In the genomic region with DNA sequence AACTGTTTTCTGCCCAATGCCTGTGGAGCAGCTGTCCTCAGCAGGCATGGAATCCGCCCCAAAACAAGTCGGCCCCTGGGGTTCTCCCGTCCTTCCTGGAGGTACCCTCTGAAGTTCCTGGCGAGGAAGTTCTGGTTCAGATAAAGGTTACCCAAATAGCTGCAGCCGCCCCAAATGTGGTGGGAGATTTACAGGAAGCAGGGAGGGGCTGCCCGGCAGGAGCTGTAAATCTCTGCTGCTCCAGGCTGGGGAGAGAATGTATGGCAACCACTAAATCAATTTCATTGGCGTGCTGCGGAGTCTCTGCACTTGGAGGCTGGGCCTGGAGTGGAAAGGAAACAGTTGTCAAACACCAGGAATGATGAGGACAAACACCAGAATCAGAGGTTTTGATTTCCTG, we compare ENCODE assay signal across 13 mouse cellular contexts.
DNase-seq lines count a peak whose midpoint lies in the region; ATAC-seq lines count a peak whose summit lies in the region.
"Had no signal": no experiment of that assay in that cellular context is flagged by ENCODE, and none has a peak within 500 bp of the region (broad histone marks: within the 10 kb centered on the region; RNA-seq: fewer than 3 reads in every experiment).

No protein-coding gene starts in this region.

- peak overlapping the region; percentile 13; the same call in 1 of the 2 replicates for H3K4me2 ChIP-seq in limb, embryonic 11.5 days (ENCODE audit: low read depth, severe bottlenecking)
- H3K4me2 ChIP-seq: forebrain, embryonic 12.5 days; heart, embryonic 13.5 days had no signal

- H3K36me3 ChIP-seq in limb, embryonic 11.5 days (ENCODE audit: control insufficient read depth, insufficient read depth, low read length), result no peaks in the 10 kb centered on the region
- H3K36me3 ChIP-seq: forebrain, embryonic 12.5 days; heart, embryonic 13.5 days had no signal

- H3K27me3 ChIP-seq in limb, embryonic 11.5 days (ENCODE audit: control insufficient read depth, insufficient read depth, low read length), result no peaks in the 10 kb centered on the region
- H3K27me3 ChIP-seq: heart, embryonic 13.5 days had no signal

- ATAC-seq in limb, embryonic 11.5 days (ENCODE audit: insufficient number of reproducible peaks, low FRiP score, low TSS enrichment, low read depth), result peak; percentile 57; the same call in 1 of the 2 replicates
- no peak for ATAC-seq in monocyte, adult 5-6 weeks (replicated peaks; ENCODE audit: insufficient number of reproducible peaks, low FRiP score, low TSS enrichment, poor library complexity, severe bottlenecking)

- peak; percentile 5 for DNase-seq in adrenal gland, postnatal 10 days
- DNase-seq in adrenal gland, postnatal 36 days, result no peak
- peak; percentile 75 for DNase-seq in embryo, embryonic 10 days (ENCODE audit: low spot score)
- peak; percentile 23 for DNase-seq in kidney, adult 18-20 months
- DNase-seq in limb, embryonic 11.5 days (ENCODE audit: low spot score), result peak; percentile 83
- no peak for DNase-seq in urinary bladder, postnatal 10 days (ENCODE audit: low spot score)
- no peak for DNase-seq in urinary bladder, postnatal 36 days (ENCODE audit: low spot score in 2 of 2)
- DNase-seq: cerebellum, postnatal 14 days; left cerebral cortex, postnatal 4 days; spleen, adult 18-20 months had no signal

- no peaks in the 10 kb centered on the region for H3K9me3 ChIP-seq in limb, embryonic 11.5 days (ENCODE audit: control insufficient read depth, low read length)
- H3K9me3 ChIP-seq: forebrain, embryonic 12.5 days; heart, embryonic 13.5 days had no signal

- peak overlapping the region; percentile 16 for H3K27ac ChIP-seq in limb, embryonic 11.5 days (replicated peaks; ENCODE audit: low read depth, low read length)
- H3K27ac ChIP-seq: forebrain, embryonic 12.5 days; heart, embryonic 13.5 days had no signal

- no peak overlapping the region for H3K9ac ChIP-seq in limb, embryonic 11.5 days (ENCODE audit: low read length)
- H3K9ac ChIP-seq: forebrain, embryonic 12.5 days; heart, embryonic 13.5 days had no signal

- H3K4me3 ChIP-seq in limb, embryonic 11.5 days (ENCODE audit: low read depth, low read length), result no peak overlapping the region
- H3K4me3 ChIP-seq: forebrain, embryonic 12.5 days; heart, embryonic 13.5 days had no signal

- WGBS in limb, embryonic 11.5 days, result 0% methylated on average over 8 of the region's 8 CpGs

- peaks cover 43% of the 10 kb centered on the region for H3K4me1 ChIP-seq in limb, embryonic 11.5 days (ENCODE audit: control insufficient read depth, insufficient read depth, low read length)

Comparison
In these comparisons a context has a peak if more than half of its experiments do, and no peak if none do; other contexts are left out.
1. DNase-seq: peak in adrenal gland, postnatal 10 days (single experiment), embryo, embryonic 10 days (single experiment), kidney, adult 18-20 months (single experiment) and limb, embryonic 11.5 days (single experiment); none in adrenal gland, postnatal 36 days (0 of 2), urinary bladder, postnatal 10 days (single experiment) and urinary bladder, postnatal 36 days (0 of 2).